Mouse (Mus musculus) cortical plate, adult 2 months (tissue): ENCODE results near the gene Msantd3.

Experiments used
- CTCF ChIP-seq: fragments of 200-500 bp; IDR thresholded peaks from 2 replicates; pipeline ENCODE4 v1.5.1; 2011; ENCODE audit warnings: mild to moderate bottlenecking, control low read depth, low read length; ENCODE audit not compliant: insufficient read depth; ENCODE audit errors: extremely low read depth
- POLR2A ChIP-seq: fragments of 200-500 bp; IDR thresholded peaks from 2 replicates; pipeline ENCODE4 v1.6.1; 2011; ENCODE audit warnings: mild to moderate bottlenecking, low read length, control low read depth; ENCODE audit not compliant: insufficient read depth; ENCODE audit errors: extremely low read depth

DNA sequence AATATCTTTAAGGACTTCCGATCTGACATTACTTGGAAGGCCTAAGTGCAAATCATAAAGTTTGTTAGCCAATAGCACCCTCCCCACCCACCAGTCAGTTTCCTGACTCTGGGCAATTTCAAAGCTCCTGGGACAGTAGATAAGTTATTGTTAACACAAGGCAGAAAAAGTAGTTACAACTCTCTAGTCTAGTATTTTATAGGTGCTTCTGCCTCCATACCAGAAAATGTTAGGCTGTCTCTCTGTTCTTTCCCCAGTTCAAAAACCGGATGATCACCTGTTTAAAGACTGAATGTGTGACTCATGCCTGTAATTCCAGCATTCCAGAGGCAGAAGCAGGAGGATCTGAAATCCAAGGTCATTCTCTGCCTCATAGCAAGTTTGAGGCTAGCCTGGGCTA, 1.2 kb upstream of the Msantd3 start:
- no peak for TF ChIP-seq CTCF
- no peak for TF ChIP-seq POLR2A
